Mouse (Mus musculus): Measurements from ENCODE around the gene Sncg. TPM values are rescaled to one million over a fixed set of nuclear protein-coding genes. Genes with fewer than 3 reads are reported as not detected.

Sncg gene
- polyA plus RNA-seq, 1 experiment from 2014 or later: 4.6 TPM

- H3K4me3 ChIP-seq: no peak overlapping the region
- H3K27ac ChIP-seq: no peak overlapping the region
- no peak for DNase-seq (ENCODE audit: low spot score)
- no peaks in the 10 kb centered on the region for H3K27me3 ChIP-seq (ENCODE audit: insufficient read depth, poor library complexity, severe bottlenecking)
- H3K9me3 ChIP-seq: peaks cover 3% of the 10 kb centered on the region; the same call in 1 of the 2 replicates
- 66% methylated on average over 4 of the region's 4 CpGs for WGBS
- H3K4me1 ChIP-seq: no peaks in the 10 kb centered on the region
- peaks cover 24% of the 10 kb centered on the region for H3K36me3 ChIP-seq
Observed at GRCm38 (mm10) chr14:34393295-34393694, 18.7 kb upstream of the Sncg start.

- no peaks in the 10 kb centered on the region for H3K27me3 ChIP-seq (ENCODE audit: insufficient read depth, poor library complexity, severe bottlenecking)
- H3K9me3 ChIP-seq: no peaks in the 10 kb centered on the region
- no peak for DNase-seq (ENCODE audit: low spot score)
- H3K4me3 ChIP-seq: no peak overlapping the region
- no peak overlapping the region for H3K27ac ChIP-seq
- WGBS: 89% methylated on average over 9 of the region's 9 CpGs
- peaks cover 12% of the 10 kb centered on the region for H3K4me1 ChIP-seq
- peaks cover 13% of the 10 kb centered on the region; the same call in 1 of the 2 replicates for H3K36me3 ChIP-seq
Observed at GRCm38 (mm10) chr14:34382921-34383704, 8.5 kb upstream of the Sncg start.

GRCm38 (mm10) chr14:34378560-34379331, 4.2 kb upstream of the Sncg start:
- Histone ChIP-seq H3K27ac (peak overlapping the region; percentile 88), H3K27me3 (ENCODE audit: insufficient read depth, poor library complexity, severe bottlenecking) (peaks cover 4% of the 10 kb centered on the region; the same call in 1 of the 2 replicates), H3K9me3 (no peaks in the 10 kb centered on the region), H3K4me3 (peak overlapping the region; percentile 36), H3K36me3 (peaks cover 13% of the 10 kb centered on the region; the same call in 1 of the 2 replicates), H3K4me1 (peaks cover 46% of the 10 kb centered on the region)
- 36% methylated on average over 11 of the region's 11 CpGs for WGBS
- no peak for DNase-seq (ENCODE audit: low spot score)

- WGBS: 60% methylated on average over 4 of the region's 4 CpGs
- H3K9me3 ChIP-seq: no peaks in the 10 kb centered on the region
- peak overlapping the region; percentile 77; the same call in 1 of the 2 replicates for H3K27ac ChIP-seq
- peak overlapping the region; percentile 47 for H3K4me3 ChIP-seq
- DNase-seq (ENCODE audit: low spot score): no peak
- H3K27me3 ChIP-seq (ENCODE audit: insufficient read depth, poor library complexity, severe bottlenecking): peaks cover 4% of the 10 kb centered on the region; the same call in 1 of the 2 replicates
- H3K4me1 ChIP-seq: peaks cover 48% of the 10 kb centered on the region
- H3K36me3 ChIP-seq: 0 out of 2 replicates have a peak, but pooled peaks cover 6% of the 10 kb centered on the region
Observed at GRCm38 (mm10) chr14:34377121-34377520, 2.5 kb upstream of the Sncg start.

DNA sequence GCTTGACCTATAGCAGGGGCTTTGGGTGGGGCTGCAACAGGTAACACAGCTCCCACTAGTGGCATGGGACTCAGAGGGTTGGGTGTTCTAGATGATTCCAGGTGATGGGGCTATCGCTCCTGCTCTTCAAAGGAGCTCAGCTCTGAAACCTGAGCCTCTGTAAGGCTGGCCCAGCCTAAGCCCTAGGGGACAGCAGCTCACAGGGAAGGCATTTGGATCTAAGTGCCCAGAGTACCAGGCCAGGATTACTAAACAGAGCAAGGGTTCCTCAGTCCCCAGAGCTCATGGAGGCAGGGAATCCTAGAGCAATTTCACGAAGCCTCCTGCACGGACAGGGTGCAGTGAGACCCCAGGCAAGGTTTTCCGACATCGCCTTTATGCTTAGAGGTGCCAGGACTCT, 1.4 kb upstream of the Sncg start:
- no peaks in the 10 kb centered on the region for H3K36me3 ChIP-seq
- peaks cover 4% of the 10 kb centered on the region; the same call in 1 of the 2 replicates for H3K27me3 ChIP-seq (ENCODE audit: insufficient read depth, poor library complexity, severe bottlenecking)
- peak overlapping the region; percentile 77 for H3K27ac ChIP-seq
- H3K9me3 ChIP-seq: no peaks in the 10 kb centered on the region
- H3K4me1 ChIP-seq: peaks cover 48% of the 10 kb centered on the region
- no peak for DNase-seq (ENCODE audit: low spot score)
- H3K4me3 ChIP-seq: peak overlapping the region; percentile 47
- WGBS: 70% methylated on average over 5 of the region's 5 CpGs

DNA sequence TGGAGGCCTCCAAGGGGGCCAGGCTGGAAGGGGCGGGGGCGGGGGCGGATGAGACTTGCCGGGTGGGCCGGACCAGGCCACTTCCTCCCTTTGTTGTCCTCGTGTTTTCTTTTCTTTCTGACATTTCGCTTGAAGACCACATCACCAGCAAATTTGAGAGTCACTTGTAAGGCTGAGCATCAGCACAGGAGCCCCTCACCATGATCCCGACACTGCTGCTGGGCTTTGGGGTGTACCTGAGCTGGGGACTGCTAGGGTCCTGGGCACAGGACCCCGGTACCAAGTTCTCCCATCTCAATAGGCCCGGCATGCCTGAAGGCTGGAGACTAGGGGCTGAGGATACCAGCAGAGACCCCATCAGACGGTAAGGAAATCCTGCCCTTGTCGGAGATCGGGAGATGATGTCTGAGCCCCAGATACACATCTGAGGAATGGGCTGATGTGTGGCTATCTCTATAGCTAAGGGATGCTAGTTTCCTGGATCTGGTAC, 871 bp upstream of the Sncg start, which contains the start of gene Mmrn2:
Gene Mmrn2, plus strand, starts transcription at position 51 of the 490 bp plus-strand sequence.
- peaks cover 48% of the 10 kb centered on the region for H3K4me1 ChIP-seq

GRCm38 (mm10) chr14:34373581-34373980, 1.0 kb downstream of the Sncg start:
- peaks cover 46% of the 10 kb centered on the region for H3K4me1 ChIP-seq
- WGBS: 55% methylated on average over 6 of the region's 6 CpGs
- no peaks in the 10 kb centered on the region for H3K36me3 ChIP-seq
- H3K9me3 ChIP-seq: no peaks in the 10 kb centered on the region
- peaks cover 10% of the 10 kb centered on the region; the same call in 1 of the 2 replicates for H3K27me3 ChIP-seq (ENCODE audit: insufficient read depth, poor library complexity, severe bottlenecking)
- no peak overlapping the region for H3K4me3 ChIP-seq
- no peak for DNase-seq (ENCODE audit: low spot score)
- no peak overlapping the region; the same call in 1 of the 2 replicates for H3K27ac ChIP-seq

More for the DNA sequence above, 871 bp upstream of the Sncg start, which contains the start of gene Mmrn2:
- Histone ChIP-seq H3K9me3 (no peaks in the 10 kb centered on the region), H3K36me3 (no peaks in the 10 kb centered on the region), H3K27me3 (ENCODE audit: insufficient read depth, poor library complexity, severe bottlenecking) (peaks cover 6% of the 10 kb centered on the region; the same call in 1 of the 2 replicates), H3K27ac (peak within 1 kb of the TSS; percentile 77), H3K4me3 (peak within 1 kb of the TSS; percentile 47)
- WGBS: 63% methylated on average over 13 of the region's 13 CpGs
- no peak for DNase-seq (ENCODE audit: low spot score)

- Histone ChIP-seq H3K36me3 (no peaks in the 10 kb centered on the region), H3K9me3 (no peaks in the 10 kb centered on the region), H3K27ac (no peak overlapping the region), H3K4me3 (no peak overlapping the region), H3K4me1 (peaks cover 39% of the 10 kb centered on the region), H3K27me3 (ENCODE audit: insufficient read depth, poor library complexity, severe bottlenecking) (peaks cover 10% of the 10 kb centered on the region; the same call in 1 of the 2 replicates)
- no peak for DNase-seq (ENCODE audit: low spot score)
- 74% methylated on average over 6 of the region's 6 CpGs for WGBS
Observed at GRCm38 (mm10) chr14:34372646-34373045, 1.9 kb downstream of the Sncg start.

- Histone ChIP-seq H3K36me3 (no peaks in the 10 kb centered on the region), H3K4me3 (no peak overlapping the region), H3K27ac (no peak overlapping the region), H3K4me1 (peaks cover 33% of the 10 kb centered on the region), H3K9me3 (no peaks in the 10 kb centered on the region), H3K27me3 (ENCODE audit: insufficient read depth, poor library complexity, severe bottlenecking) (peaks cover 10% of the 10 kb centered on the region; the same call in 1 of the 2 replicates)
- DNase-seq (ENCODE audit: low spot score): no peak
- 80% methylated on average over 2 of the region's 2 CpGs for WGBS
Observed at GRCm38 (mm10) chr14:34371763-34372162, 2.8 kb downstream of the Sncg start.

GRCm38 (mm10) chr14:34370921-34371320, 3.7 kb downstream of the Sncg start:
- Histone ChIP-seq H3K9me3 (no peaks in the 10 kb centered on the region), H3K27ac (no peak overlapping the region), H3K27me3 (ENCODE audit: insufficient read depth, poor library complexity, severe bottlenecking) (peaks cover 10% of the 10 kb centered on the region; the same call in 1 of the 2 replicates), H3K36me3 (no peaks in the 10 kb centered on the region), H3K4me1 (peaks cover 29% of the 10 kb centered on the region), H3K4me3 (no peak overlapping the region)
- WGBS: 71% methylated on average over 3 of the region's 3 CpGs
- DNase-seq (ENCODE audit: low spot score): no peak

DNA sequence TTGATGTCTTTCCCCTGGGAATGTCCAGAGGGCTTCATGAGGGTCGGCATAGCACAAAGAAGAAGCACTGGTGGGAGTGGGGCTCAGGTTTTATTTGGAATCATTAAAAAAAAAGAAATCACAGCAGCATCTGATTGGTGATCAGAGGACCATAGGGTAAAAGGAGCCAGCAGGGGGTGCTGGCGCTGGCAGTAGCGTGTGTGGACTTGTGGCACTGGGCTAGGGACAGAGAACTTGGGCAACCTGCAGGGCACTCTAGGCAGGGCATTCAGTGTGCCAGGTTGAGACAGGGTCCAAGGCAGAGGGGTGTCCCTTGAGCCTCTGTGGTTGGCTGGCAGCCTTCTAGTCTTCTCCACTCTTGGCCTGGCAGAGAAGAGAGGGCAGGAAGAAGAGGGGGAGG, 4.4 kb downstream of the Sncg start:
- Histone ChIP-seq H3K4me1 (peaks cover 22% of the 10 kb centered on the region), H3K4me3 (no peak overlapping the region), H3K27me3 (ENCODE audit: insufficient read depth, poor library complexity, severe bottlenecking) (peaks cover 10% of the 10 kb centered on the region; the same call in 1 of the 2 replicates), H3K36me3 (no peaks in the 10 kb centered on the region), H3K27ac (no peak overlapping the region), H3K9me3 (no peaks in the 10 kb centered on the region)
- no peak for DNase-seq (ENCODE audit: low spot score)
- 58% methylated on average over 3 of the region's 3 CpGs for WGBS

DNA sequence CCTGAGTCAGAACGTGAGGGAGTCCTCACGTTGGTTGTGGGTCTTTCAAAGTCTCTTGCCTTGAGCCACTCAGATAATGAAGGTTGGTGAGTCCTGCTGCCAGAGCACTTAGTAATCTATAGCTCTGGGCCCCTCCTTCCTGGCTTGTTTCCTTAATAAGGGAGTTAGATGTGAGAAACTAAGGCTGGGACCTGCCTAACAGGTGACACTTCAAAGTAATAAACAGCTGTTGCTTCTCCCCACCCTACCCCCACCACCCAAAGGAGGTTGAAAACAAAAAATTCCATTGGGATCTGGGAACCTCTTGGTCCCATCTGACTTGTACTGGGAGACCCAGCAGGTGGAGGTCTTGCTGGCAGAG, 9.5 kb downstream of the Sncg start:
- WGBS: 82% methylated on average over 2 of the region's 2 CpGs

More for the DNA sequence above, 9.5 kb downstream of the Sncg start:
- Histone ChIP-seq H3K27me3 (ENCODE audit: insufficient read depth, poor library complexity, severe bottlenecking) (peaks cover 13% of the 10 kb centered on the region; the same call in 1 of the 2 replicates), H3K27ac (no peak overlapping the region), H3K9me3 (no peaks in the 10 kb centered on the region), H3K36me3 (no peaks in the 10 kb centered on the region), H3K4me1 (peaks cover 15% of the 10 kb centered on the region), H3K4me3 (no peak overlapping the region)
- no peak for DNase-seq (ENCODE audit: low spot score)

Measured in heart, embryonic 10.5 days (tissue).